Mouse (Mus musculus): ENCODE data around the gene Tnrc18. TPM values are rescaled to one million over a fixed set of nuclear protein-coding genes. Genes with fewer than 3 reads are reported as not detected.

Tnrc18 gene
- polyA plus RNA-seq, 1 experiment from 2014 or later = 41.1 TPM

- peak overlapping the region; percentile 44 for H3K9ac ChIP-seq (ENCODE audit: low read depth, low read length)
- H3K27ac ChIP-seq (ENCODE audit: low read depth, low read length) = no peak overlapping the region
- H3K36me3 ChIP-seq (ENCODE audit: control insufficient read depth, insufficient read depth, low read length) = no peaks in the 10 kb centered on the region
- H3K4me3 ChIP-seq (ENCODE audit: low read length) = peak overlapping the region; percentile 50
- H3K4me2 ChIP-seq (replicated peaks; ENCODE audit: low read depth, low read length) = peak overlapping the region; percentile 82
- H3K9me3 ChIP-seq (ENCODE audit: control insufficient read depth, low read length) = no peaks in the 10 kb centered on the region
- H3K4me1 ChIP-seq (ENCODE audit: control insufficient read depth, insufficient read depth, low read length) = peaks cover 7% of the 10 kb centered on the region; the same call in 1 of the 2 replicates
- peak; percentile 89 for ATAC-seq (ENCODE audit: low FRiP score, low TSS enrichment)
- H3K27me3 ChIP-seq (ENCODE audit: control insufficient read depth, insufficient read depth, low read length) = 0 out of 2 replicates have a peak, but pooled peaks cover 16% of the 10 kb centered on the region
- WGBS = 1% methylated on average over 68 of the region's 72 CpGs
Measured at GRCm38 (mm10) chr5:142701651-142702510, 115.6 kb downstream of the Tnrc18 start.

GRCm38 (mm10) chr5:142700842-142701589, 116.4 kb downstream of the Tnrc18 start:
- Histone ChIP-seq H3K4me3 (ENCODE audit: low read length) (peak overlapping the region; percentile 50), H3K4me1 (ENCODE audit: control insufficient read depth, insufficient read depth, low read length) (peaks cover 7% of the 10 kb centered on the region; the same call in 1 of the 2 replicates), H3K27ac (ENCODE audit: low read depth, low read length) (no peak overlapping the region), H3K36me3 (ENCODE audit: control insufficient read depth, insufficient read depth, low read length) (no peaks in the 10 kb centered on the region), H3K9ac (ENCODE audit: low read depth, low read length) (no peak overlapping the region), H3K9me3 (ENCODE audit: control insufficient read depth, low read length) (no peaks in the 10 kb centered on the region), H3K27me3 (ENCODE audit: control insufficient read depth, insufficient read depth, low read length) (0 out of 2 replicates have a peak, but pooled peaks cover 16% of the 10 kb centered on the region), H3K4me2 (replicated peaks; ENCODE audit: low read depth, low read length) (peak overlapping the region; percentile 82)
- 7% methylated on average over 15 of the region's 15 CpGs for WGBS
- ATAC-seq (ENCODE audit: low FRiP score, low TSS enrichment) = peak; percentile 47

- no peak for ATAC-seq (ENCODE audit: low FRiP score, low TSS enrichment)
- Histone ChIP-seq H3K4me2 (replicated peaks; ENCODE audit: low read depth, low read length) (no peak overlapping the region), H3K4me3 (ENCODE audit: low read length) (no peak overlapping the region), H3K9ac (ENCODE audit: low read depth, low read length) (no peak overlapping the region), H3K27me3 (ENCODE audit: control insufficient read depth, insufficient read depth, low read length) (0 out of 2 replicates have a peak, but pooled peaks cover 16% of the 10 kb centered on the region), H3K9me3 (ENCODE audit: control insufficient read depth, low read length) (no peaks in the 10 kb centered on the region), H3K27ac (ENCODE audit: low read depth, low read length) (no peak overlapping the region), H3K4me1 (ENCODE audit: control insufficient read depth, insufficient read depth, low read length) (peaks cover 6% of the 10 kb centered on the region; the same call in 1 of the 2 replicates), H3K36me3 (ENCODE audit: control insufficient read depth, insufficient read depth, low read length) (no peaks in the 10 kb centered on the region)
- 71% methylated on average over 2 of the region's 2 CpGs for WGBS
Measured at GRCm38 (mm10) chr5:142697742-142698141, 119.7 kb downstream of the Tnrc18 start.

DNA sequence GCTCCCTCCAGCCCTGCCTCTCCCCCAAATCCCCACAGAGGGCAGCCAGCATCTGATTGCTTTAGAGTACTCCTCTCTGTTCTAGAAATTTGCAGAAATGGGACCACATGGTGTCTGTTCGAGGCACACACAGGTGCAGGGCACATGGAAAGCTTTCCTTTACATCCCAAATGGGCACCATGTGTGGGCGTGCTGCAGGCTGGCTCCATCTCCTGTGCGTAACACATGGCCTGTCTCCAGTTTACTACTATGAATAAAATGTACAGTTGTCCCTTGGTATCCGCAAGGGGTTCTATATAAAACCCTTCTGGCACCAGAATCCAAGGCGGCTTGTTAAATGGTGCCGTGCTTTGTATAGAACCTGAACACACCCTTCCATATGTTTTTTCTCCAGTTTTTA, 120.6 kb downstream of the Tnrc18 start:
- Histone ChIP-seq H3K9ac (ENCODE audit: low read depth, low read length) (no peak overlapping the region), H3K27me3 (ENCODE audit: control insufficient read depth, insufficient read depth, low read length) (0 out of 2 replicates have a peak, but pooled peaks cover 11% of the 10 kb centered on the region), H3K4me1 (ENCODE audit: control insufficient read depth, insufficient read depth, low read length) (peaks cover 2% of the 10 kb centered on the region; the same call in 1 of the 2 replicates), H3K4me2 (replicated peaks; ENCODE audit: low read depth, low read length) (no peak overlapping the region), H3K36me3 (ENCODE audit: control insufficient read depth, insufficient read depth, low read length) (no peaks in the 10 kb centered on the region), H3K27ac (ENCODE audit: low read depth, low read length) (no peak overlapping the region), H3K9me3 (ENCODE audit: control insufficient read depth, low read length) (no peaks in the 10 kb centered on the region), H3K4me3 (ENCODE audit: low read length) (no peak overlapping the region)
- no peak for ATAC-seq (ENCODE audit: low FRiP score, low TSS enrichment)
- 92% methylated on average over 6 of the region's 6 CpGs for WGBS

DNA sequence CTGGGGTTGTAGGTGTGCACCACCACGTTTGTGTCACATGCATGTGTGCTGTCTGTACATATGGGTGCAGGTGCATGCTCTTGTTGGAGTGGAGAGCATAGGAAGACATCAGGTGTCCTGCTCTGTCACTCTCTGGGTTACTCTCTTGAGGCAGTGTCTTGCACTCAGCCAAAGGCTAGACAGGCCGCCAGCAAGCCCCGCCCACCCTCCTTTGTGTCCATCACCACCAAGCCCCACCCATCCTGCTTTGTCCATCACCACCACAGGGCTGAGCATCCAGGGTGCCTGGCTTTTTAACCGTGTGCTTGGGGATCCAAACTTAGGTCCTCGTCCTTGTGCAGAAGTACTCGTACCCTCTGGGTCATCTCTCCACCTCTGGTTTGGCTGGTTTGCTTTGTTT, 121.2 kb downstream of the Tnrc18 start:
- Histone ChIP-seq H3K4me3 (ENCODE audit: low read length) (no peak overlapping the region), H3K27ac (ENCODE audit: low read depth, low read length) (no peak overlapping the region), H3K4me2 (replicated peaks; ENCODE audit: low read depth, low read length) (no peak overlapping the region), H3K9me3 (ENCODE audit: control insufficient read depth, low read length) (no peaks in the 10 kb centered on the region), H3K27me3 (ENCODE audit: control insufficient read depth, insufficient read depth, low read length) (0 out of 2 replicates have a peak, but pooled peaks cover 8% of the 10 kb centered on the region), H3K4me1 (ENCODE audit: control insufficient read depth, insufficient read depth, low read length) (no peaks in the 10 kb centered on the region), H3K9ac (ENCODE audit: low read depth, low read length) (no peak overlapping the region), H3K36me3 (ENCODE audit: control insufficient read depth, insufficient read depth, low read length) (no peaks in the 10 kb centered on the region)
- 38% methylated on average over 6 of the region's 6 CpGs for WGBS
- no peak for ATAC-seq (ENCODE audit: low FRiP score, low TSS enrichment)

- no peaks in the 10 kb centered on the region for H3K27me3 ChIP-seq (ENCODE audit: control insufficient read depth, insufficient read depth, low read length)
- no peak overlapping the region for H3K4me2 ChIP-seq (replicated peaks; ENCODE audit: low read depth, low read length)
- no peaks in the 10 kb centered on the region for H3K9me3 ChIP-seq (ENCODE audit: control insufficient read depth, low read length)
- H3K9ac ChIP-seq (ENCODE audit: low read depth, low read length) = no peak overlapping the region
- no peak overlapping the region for H3K4me3 ChIP-seq (ENCODE audit: low read length)
- no peaks in the 10 kb centered on the region for H3K36me3 ChIP-seq (ENCODE audit: control insufficient read depth, insufficient read depth, low read length)
- no peaks in the 10 kb centered on the region for H3K4me1 ChIP-seq (ENCODE audit: control insufficient read depth, insufficient read depth, low read length)
- 12% methylated on average over 12 of the region's 12 CpGs for WGBS
- ATAC-seq (ENCODE audit: low FRiP score, low TSS enrichment) = no peak
- no peak overlapping the region for H3K27ac ChIP-seq (ENCODE audit: low read depth, low read length)
Measured at GRCm38 (mm10) chr5:142694627-142695340, 122.7 kb downstream of the Tnrc18 start.

GRCm38 (mm10) chr5:142693738-142694430, 123.6 kb downstream of the Tnrc18 start:
- WGBS = 53% methylated on average over 7 of the region's 8 CpGs
- no peaks in the 10 kb centered on the region for H3K9me3 ChIP-seq (ENCODE audit: control insufficient read depth, low read length)
- no peak for ATAC-seq (ENCODE audit: low FRiP score, low TSS enrichment)
- no peaks in the 10 kb centered on the region for H3K27me3 ChIP-seq (ENCODE audit: control insufficient read depth, insufficient read depth, low read length)
- H3K4me2 ChIP-seq (replicated peaks; ENCODE audit: low read depth, low read length) = no peak overlapping the region
- no peaks in the 10 kb centered on the region for H3K4me1 ChIP-seq (ENCODE audit: control insufficient read depth, insufficient read depth, low read length)
- H3K36me3 ChIP-seq (ENCODE audit: control insufficient read depth, insufficient read depth, low read length) = no peaks in the 10 kb centered on the region
- no peak overlapping the region for H3K9ac ChIP-seq (ENCODE audit: low read depth, low read length)
- no peak overlapping the region for H3K4me3 ChIP-seq (ENCODE audit: low read length)
- H3K27ac ChIP-seq (ENCODE audit: low read depth, low read length) = no peak overlapping the region

GRCm38 (mm10) chr5:142692971-142693737, 124.3 kb downstream of the Tnrc18 start:
- H3K36me3 ChIP-seq (ENCODE audit: control insufficient read depth, insufficient read depth, low read length) = no peaks in the 10 kb centered on the region
- H3K9ac ChIP-seq (ENCODE audit: low read depth, low read length) = no peak overlapping the region
- 74% methylated on average over 12 of the region's 12 CpGs for WGBS
- no peak overlapping the region for H3K27ac ChIP-seq (ENCODE audit: low read depth, low read length)
- no peaks in the 10 kb centered on the region for H3K9me3 ChIP-seq (ENCODE audit: control insufficient read depth, low read length)
- no peak for ATAC-seq (ENCODE audit: low FRiP score, low TSS enrichment)
- no peaks in the 10 kb centered on the region for H3K4me1 ChIP-seq (ENCODE audit: control insufficient read depth, insufficient read depth, low read length)
- no peak overlapping the region for H3K4me3 ChIP-seq (ENCODE audit: low read length)
- no peaks in the 10 kb centered on the region for H3K27me3 ChIP-seq (ENCODE audit: control insufficient read depth, insufficient read depth, low read length)
- H3K4me2 ChIP-seq (replicated peaks; ENCODE audit: low read depth, low read length) = no peak overlapping the region

All from kidney, embryonic 14.5 days (tissue).